Mouse (Mus musculus) cerebral cortex, adult 2 months (tissue): ENCODE results near the gene Gm10322.

Source experiments
- WGBS: fragments of 180-500 bp; shearing (Covaris S2); methylation state at CpG from one replicate; pipeline ENCODE4 v1.1.7; 2018; 5-methylcytosine and 5-hydroxymethylcytosine counted together

Gm10322 gene

GRCm38 (mm10) chr10:59656799-59657198 lies 40.9 kb downstream of the Gm10322 start:
- WGBS = 85% methylated on average over 13 of the region's 13 CpGs

DNA sequence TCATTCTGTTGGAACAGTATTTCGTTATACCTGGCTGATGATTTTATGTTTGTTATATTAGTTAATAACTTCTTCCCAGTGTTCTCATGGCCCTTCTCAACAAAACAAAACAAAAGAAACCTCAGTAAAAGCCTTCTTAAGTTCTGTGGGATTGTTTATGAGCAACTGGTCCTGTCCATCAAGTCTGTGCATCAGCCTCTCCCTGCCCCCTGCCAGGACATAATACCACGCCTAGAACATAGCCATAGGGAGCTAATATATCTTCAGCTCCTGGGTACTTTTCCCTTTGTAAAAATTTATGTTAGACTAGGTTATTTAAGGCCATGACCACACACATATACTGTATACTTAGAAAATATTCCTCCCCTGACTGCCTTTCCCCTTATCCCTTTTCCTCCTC lies 48.9 kb downstream of the Gm10322 start:
- 79% methylated on average over 2 of the region's 2 CpGs for WGBS

DNA sequence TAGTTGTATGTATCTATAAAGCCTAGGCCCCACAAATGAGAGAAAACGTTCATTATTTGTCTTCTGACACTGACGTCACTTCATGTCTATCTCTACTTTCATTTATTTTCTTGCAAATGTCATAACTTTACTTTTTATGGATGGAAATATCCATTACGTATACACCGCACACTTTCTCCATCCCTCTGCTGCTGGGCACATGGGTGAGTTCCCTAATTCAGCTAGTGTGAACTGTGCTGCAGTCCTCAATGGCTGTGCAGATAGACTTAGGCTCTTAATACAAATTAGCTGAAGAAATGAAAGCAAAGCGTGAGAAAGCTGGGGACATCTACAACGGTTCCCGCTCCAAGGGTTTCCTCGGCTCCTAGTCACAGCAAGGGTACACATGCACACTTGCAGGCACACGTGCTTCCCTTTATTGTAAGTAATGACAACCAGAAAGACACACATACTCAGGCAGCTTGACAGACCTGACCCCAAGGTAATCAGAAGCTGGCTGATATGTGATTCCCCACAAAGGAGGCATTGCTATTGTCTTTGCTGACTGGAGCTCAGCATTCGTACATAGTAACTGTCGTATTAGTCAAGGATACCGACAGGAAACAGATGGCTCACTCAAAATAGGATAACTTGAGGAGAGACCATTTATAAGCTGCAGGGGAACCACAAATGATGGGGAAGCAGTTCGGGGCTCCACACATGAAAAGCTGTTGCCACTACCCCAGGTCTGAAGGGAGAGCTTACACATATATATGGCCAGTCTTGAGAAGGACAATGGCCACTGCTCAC lies 49.8 kb downstream of the Gm10322 start:
- 58% methylated on average over 13 of the region's 13 CpGs for WGBS
